Mouse (Mus musculus): ENCODE data around the gene Ndufa13.
A peak's percentile ranks its signal among the peaks of the same experiment; 100 is the strongest.

The Ndufa13 gene

GRCm38 (mm10) chr8:69907106-69907505 is 4.7 kb upstream of the Ndufa13 start:
- DNase-seq (ENCODE audit: low spot score), result no peak

DNA sequence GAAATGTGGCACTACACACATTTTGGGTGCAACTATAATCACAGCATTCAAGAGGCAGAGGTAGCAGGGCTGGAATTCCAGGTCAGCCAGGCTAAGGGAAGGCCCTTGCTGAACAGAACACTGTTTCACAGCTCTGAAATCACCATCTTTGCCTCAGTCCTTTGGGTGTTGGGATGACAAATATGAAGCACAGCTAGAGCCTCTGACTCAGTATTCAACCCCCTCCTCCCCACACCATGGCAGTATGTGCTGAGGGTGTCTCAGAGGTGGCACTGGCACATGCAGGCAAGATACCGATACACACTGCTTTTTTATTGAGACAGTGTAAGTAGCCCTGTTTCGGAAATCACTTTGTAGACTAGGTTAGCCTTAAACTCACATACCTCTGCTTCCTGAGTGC is 3.9 kb upstream of the Ndufa13 start:
- DNase-seq (ENCODE audit: low spot score), result no peak

- DNase-seq (ENCODE audit: low spot score), result no peak
Observed at GRCm38 (mm10) chr8:69904096-69904495, 1.7 kb upstream of the Ndufa13 start.

DNA sequence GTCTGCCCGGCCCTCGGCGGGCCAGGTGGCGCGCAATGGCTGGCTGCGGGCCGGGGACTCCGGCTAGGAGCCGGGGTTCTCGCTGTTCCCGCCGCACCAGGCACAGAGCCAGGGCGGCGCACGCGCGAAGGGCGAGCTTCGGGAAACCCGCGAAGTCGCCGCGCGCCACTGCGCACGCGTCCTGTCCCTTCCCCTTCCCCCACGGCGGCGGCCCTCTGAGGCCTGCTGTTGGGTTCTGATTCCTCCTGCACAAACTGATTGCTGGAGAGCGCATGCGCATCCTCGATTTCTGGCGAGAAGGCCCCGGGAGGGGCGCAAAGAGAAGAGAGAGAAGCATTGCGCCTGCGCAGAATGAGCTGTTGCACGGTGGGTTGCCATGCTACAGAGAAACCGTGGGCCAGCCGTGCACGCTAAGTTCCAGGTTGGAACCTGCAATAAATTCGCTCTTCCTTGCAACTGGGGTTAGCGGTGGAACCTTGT is 745 bp upstream of the Ndufa13 start:
- DNase-seq (ENCODE audit: low spot score), result peak; percentile 99

GRCm38 (mm10) chr8:69901484-69902162 is 735 bp downstream of the Ndufa13 start:
- DNase-seq (ENCODE audit: low spot score), result peak; percentile 96

DNA sequence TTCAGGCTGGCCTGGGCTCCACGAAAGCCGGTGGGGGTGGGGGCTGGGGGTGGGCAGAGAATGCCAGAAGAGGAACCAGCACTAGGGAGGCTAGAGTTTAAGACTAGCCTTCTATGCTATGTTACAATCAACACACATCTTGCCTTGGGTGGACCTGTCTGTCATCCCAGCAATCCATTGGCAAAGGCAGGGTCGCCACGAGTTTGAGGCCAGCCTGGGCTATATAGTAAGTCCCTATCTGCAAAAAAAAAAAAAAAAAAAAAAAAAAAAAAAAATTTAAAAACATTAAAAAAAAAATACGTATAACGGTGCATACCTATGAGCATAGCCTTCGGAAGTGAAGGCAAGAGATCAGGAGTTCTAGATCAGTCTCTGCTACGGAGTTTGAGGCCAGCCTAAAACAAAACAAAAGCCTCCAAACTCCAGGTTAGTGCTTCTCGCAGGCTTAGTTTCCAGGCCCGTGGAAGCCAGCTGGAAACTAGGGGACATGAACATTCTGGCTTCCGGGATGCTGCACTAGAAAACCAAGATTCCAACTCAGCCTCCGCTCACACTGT is 1.4 kb downstream of the Ndufa13 start:
- no peak for DNase-seq (ENCODE audit: low spot score)

DNA sequence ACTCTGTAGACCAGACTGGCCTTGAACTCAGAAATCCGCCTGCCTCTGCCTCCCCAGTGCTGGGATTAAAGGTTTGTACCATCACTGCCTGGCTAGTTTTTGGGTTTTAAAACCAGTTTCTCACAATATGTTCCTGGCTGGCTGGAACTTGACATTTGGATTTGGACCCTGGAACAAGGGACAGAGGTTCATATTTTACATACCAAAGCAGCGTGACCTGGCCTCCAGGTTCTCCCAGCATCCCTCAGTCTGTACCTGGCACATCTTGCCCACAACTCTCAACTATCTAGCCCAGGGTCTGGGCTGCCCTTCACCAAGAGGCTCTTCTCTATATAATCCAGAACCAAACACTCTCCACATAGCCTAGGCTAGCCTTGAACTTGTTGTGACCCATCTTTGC is 2.5 kb downstream of the Ndufa13 start:
- no peak for DNase-seq (ENCODE audit: low spot score)

DNA sequence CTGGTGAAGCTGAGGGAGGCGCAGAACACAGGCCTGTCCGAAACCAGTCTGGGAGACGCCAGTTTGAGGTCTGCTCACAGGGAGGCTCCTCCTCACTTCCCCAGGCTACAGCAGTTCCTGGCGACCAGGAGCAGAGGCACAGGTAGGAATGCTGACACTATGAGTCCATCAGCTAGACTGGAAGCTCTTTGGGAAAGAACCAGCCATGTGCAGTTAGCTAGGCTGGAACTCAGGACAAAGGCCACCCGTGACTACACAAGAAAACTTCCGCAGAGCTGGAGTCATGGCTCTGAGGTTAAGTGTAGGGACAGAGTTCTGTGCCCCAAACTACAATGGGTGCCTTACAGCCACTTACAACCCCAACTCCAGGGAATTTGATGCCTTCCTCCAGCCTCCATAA is 4.5 kb downstream of the Ndufa13 start:
- DNase-seq (ENCODE audit: low spot score), result no peak

GRCm38 (mm10) chr8:69895772-69896451 is 6.4 kb downstream of the Ndufa13 start:
- no peak for DNase-seq (ENCODE audit: low spot score)

DNA sequence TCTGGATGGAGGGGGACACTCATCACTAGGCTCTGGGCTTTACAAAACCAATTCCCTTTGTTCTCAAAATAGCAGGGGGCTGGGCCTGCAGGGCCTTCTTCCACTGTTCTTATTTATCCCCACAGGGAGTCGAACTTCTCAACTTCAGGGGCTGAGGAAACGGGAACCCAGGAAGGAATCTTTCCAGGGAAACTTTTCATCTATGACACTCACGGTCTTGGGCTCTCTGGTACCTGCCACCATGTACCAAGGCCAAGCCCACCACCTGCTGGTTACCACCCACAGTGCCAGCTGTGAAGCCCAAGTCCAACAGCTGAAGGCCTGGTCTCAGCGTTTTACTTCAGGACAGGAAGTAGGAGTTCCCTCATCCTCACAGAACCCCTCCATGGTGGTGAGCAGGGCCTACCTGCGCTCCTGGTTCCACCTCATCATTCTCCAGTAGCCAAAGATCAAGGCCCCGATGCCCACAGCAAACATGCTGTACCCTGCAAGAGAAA is 7.5 kb downstream of the Ndufa13 start:
- no peak for DNase-seq (ENCODE audit: low spot score)

DNA sequence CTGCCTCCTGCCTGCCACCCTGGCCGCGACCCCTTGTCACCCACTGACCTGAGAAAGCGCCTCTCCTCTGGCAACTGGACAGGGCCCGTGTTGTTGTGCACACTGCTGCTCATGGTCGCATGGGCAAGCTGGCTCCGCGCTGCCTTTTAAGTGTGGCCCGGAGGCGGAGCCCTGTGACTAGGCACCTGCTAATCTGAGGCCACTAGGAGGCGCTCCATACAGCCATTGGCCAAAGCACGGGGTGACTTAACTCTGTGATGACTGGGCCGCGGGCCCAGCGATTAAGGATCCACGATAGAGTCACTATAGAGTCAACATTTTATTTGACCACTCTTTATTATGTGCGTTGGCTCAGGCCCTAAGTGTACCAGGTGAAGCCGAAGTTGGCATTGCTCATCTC is 8.5 kb downstream of the Ndufa13 start:
- peak; percentile 48 for DNase-seq (ENCODE audit: low spot score)

GRCm38 (mm10) chr8:69890813-69891241 is 11.5 kb downstream of the Ndufa13 start:
- DNase-seq (ENCODE audit: low spot score), result no peak

- DNase-seq (ENCODE audit: low spot score), result no peak
Observed at GRCm38 (mm10) chr8:69888902-69889301, 13.5 kb downstream of the Ndufa13 start.

GRCm38 (mm10) chr8:69888244-69888866 is 14.0 kb downstream of the Ndufa13 start:
- DNase-seq (ENCODE audit: low spot score), result no peak

- DNase-seq (ENCODE audit: low spot score), result no peak
Observed at GRCm38 (mm10) chr8:69887289-69888243, 14.8 kb downstream of the Ndufa13 start, which contains the start of gene Cilp2. Gene Cilp2, minus strand, starts transcription at chr8:69887687.

GRCm38 (mm10) chr8:69884141-69884540 is 18.2 kb downstream of the Ndufa13 start:
- no peak for DNase-seq (ENCODE audit: low spot score)

DNA sequence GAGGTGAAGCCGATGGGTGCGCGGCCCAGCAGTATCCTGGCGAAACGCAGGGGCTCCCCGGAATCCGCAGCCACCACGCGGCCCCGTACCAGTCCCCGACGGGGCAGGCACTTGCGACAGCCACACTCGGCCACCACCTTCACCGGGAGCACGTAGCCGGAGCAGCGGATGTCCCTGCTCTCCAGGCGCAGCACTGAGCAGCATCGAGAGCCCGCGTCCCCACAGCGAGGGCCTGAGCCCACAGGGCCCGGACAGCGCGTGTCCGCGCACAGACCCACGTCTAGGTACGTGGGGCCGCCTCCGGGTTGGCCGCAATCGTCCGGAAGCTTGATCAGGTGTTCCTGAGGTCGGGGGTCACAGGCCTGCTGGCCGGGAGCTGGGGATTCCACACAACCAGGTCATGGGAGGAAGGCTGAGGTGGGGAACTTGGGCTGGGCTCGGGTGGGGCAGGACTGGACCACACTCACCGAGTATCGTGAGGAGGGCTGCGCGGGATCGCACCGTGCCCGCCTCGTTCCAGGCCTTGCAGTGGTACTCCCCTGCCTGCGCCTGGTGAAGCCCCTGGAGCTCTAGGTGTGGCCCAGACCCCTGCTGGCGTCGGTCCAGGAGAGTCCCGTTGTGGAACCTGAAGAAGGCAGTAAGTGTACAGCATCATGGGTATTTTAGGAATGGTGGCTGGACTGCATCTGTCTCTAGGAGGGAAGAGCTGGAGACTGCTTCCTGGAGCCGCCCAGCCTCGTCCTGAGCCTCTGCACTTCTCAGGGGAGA is 19.3 kb downstream of the Ndufa13 start:
- no peak for DNase-seq (ENCODE audit: low spot score)

DNA sequence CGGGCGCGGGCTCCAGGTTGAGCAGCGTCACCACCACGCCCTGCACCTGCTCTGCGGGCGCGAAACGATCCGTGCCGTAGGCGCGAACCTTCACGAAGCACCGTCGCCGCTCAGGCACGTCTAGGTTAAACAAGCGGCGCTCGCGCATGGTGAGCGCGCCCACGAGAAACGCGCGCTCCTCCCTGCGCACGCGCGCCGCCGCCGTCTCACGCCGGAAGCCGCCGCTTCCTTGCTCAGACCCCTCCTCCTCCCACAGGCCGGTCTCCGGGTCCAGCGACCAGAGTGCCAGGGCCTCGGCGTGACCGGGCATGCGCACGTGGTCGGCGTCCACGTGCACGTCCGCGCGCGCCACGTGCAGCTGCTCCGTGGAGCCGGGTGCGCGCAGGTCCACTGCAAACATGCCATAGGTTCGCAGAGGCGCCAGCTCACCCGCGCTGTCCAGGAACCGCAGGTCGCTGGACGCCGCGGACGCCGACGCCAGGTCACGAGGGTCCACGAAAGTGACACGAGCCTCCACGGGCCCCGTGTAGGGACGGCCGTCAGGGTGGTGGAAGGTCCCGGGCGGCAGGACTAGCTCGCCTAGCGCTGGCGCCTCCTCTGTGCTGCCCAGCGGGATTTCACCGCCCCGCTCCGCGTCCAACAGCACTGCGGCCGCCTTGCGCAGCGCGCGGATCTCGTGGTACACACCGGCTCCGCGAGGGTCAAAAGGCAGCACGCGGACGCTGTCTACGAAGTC is 20.2 kb downstream of the Ndufa13 start:
- DNase-seq (ENCODE audit: low spot score), result peak; percentile 57

DNA sequence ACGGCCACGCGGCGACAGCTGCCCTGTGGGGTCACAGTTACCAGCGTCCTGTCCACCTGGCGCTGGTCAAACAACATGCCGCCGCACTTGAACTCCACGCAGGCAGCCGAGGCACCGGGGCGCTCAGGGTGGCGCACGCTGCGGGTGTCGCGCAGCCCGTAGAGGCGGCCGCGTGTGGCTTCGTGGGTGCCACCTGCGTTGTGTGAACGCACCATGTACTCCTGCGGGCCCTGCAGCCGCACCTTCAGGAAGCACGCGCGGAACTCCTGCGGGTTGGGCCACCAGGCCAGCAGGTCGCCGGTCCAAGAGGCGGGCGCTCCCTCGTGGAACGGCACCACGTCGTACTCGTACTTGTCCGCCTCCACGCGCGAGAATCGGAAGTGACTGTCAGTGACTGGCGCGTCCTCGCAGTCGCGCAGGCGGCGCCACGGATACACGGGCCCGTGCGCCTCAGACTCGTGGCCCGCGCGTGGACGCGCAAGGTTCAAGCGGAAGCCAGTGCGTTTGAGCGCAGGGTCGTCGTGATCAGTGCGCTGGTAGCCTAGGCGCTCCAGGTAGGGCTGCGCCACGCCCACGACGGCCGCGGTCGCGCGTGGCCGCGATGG is 21.0 kb downstream of the Ndufa13 start:
- DNase-seq (ENCODE audit: low spot score), result no peak

Data from ovary, postnatal 36 days (tissue).